Mouse (Mus musculus): Measurements from ENCODE around the gene Ltbp2. TPM values are rescaled to one million over a fixed set of nuclear protein-coding genes. Genes with fewer than 3 reads are reported as not detected.

Gene Ltbp2
- polyA plus RNA-seq, 1 experiment from 2014 or later: 0.31 TPM

GRCm38 (mm10) chr12:84885107-84885876 is 9.0 kb upstream of the Ltbp2 start:
- 66% methylated on average over 11 of the region's 11 CpGs for WGBS
- no peak overlapping the region for H3K27ac ChIP-seq (ENCODE audit: low read depth, low read length)
- no peak overlapping the region for H3K9ac ChIP-seq (ENCODE audit: low read depth, low read length)
- H3K27me3 ChIP-seq (replicated peaks; ENCODE audit: control insufficient read depth, insufficient read depth, low read length): no peaks in the 10 kb centered on the region
- no peak for ATAC-seq
- H3K4me2 ChIP-seq (ENCODE audit: low read length): no peak overlapping the region
- H3K4me3 ChIP-seq (ENCODE audit: low read length): no peak overlapping the region
- H3K9me3 ChIP-seq (ENCODE audit: control insufficient read depth, low read length): no peaks in the 10 kb centered on the region
- no peaks in the 10 kb centered on the region for H3K4me1 ChIP-seq (ENCODE audit: control insufficient read depth, insufficient read depth, low read depth, low read length)
- H3K36me3 ChIP-seq (ENCODE audit: control insufficient read depth, insufficient read depth, low read length): no peaks in the 10 kb centered on the region

- 76% methylated on average over 7 of the region's 7 CpGs for WGBS
- H3K4me1 ChIP-seq (ENCODE audit: control insufficient read depth, insufficient read depth, low read depth, low read length): no peaks in the 10 kb centered on the region
- ATAC-seq: no peak
- H3K9me3 ChIP-seq (ENCODE audit: control insufficient read depth, low read length): no peaks in the 10 kb centered on the region
- H3K4me2 ChIP-seq (ENCODE audit: low read length): no peak overlapping the region
- no peaks in the 10 kb centered on the region for H3K27me3 ChIP-seq (replicated peaks; ENCODE audit: control insufficient read depth, insufficient read depth, low read length)
- H3K4me3 ChIP-seq (ENCODE audit: low read length): no peak overlapping the region
- no peak overlapping the region for H3K9ac ChIP-seq (ENCODE audit: low read depth, low read length)
- H3K27ac ChIP-seq (ENCODE audit: low read depth, low read length): no peak overlapping the region
- no peaks in the 10 kb centered on the region for H3K36me3 ChIP-seq (ENCODE audit: control insufficient read depth, insufficient read depth, low read length)
These were observed 8.2 kb upstream of the Ltbp2 start for GRCm38 (mm10) chr12:84884423-84885076.

- Histone ChIP-seq H3K27me3 (replicated peaks; ENCODE audit: control insufficient read depth, insufficient read depth, low read length) (no peaks in the 10 kb centered on the region; the same call in 1 of the 2 replicates), H3K4me1 (ENCODE audit: control insufficient read depth, insufficient read depth, low read depth, low read length) (no peaks in the 10 kb centered on the region), H3K4me2 (ENCODE audit: low read length) (no peak overlapping the region), H3K4me3 (ENCODE audit: low read length) (no peak overlapping the region), H3K9ac (ENCODE audit: low read depth, low read length) (no peak overlapping the region), H3K9me3 (ENCODE audit: control insufficient read depth, low read length) (no peaks in the 10 kb centered on the region), H3K27ac (ENCODE audit: low read depth, low read length) (no peak overlapping the region), H3K36me3 (ENCODE audit: control insufficient read depth, insufficient read depth, low read length) (no peaks in the 10 kb centered on the region)
- WGBS: 81% methylated on average over 4 of the region's 4 CpGs
- no peak for ATAC-seq
These were observed 6.5 kb upstream of the Ltbp2 start for GRCm38 (mm10) chr12:84882796-84883195.

GRCm38 (mm10) chr12:84880091-84880490 is 3.8 kb upstream of the Ltbp2 start:
- Histone ChIP-seq H3K4me2 (ENCODE audit: low read length) (no peak overlapping the region), H3K36me3 (ENCODE audit: control insufficient read depth, insufficient read depth, low read length) (no peaks in the 10 kb centered on the region), H3K9me3 (ENCODE audit: control insufficient read depth, low read length) (no peaks in the 10 kb centered on the region; the same call in 1 of the 2 replicates), H3K4me1 (ENCODE audit: control insufficient read depth, insufficient read depth, low read depth, low read length) (peaks cover 9% of the 10 kb centered on the region), H3K9ac (ENCODE audit: low read depth, low read length) (no peak overlapping the region), H3K27me3 (replicated peaks; ENCODE audit: control insufficient read depth, insufficient read depth, low read length) (peaks cover 22% of the 10 kb centered on the region), H3K27ac (ENCODE audit: low read depth, low read length) (no peak overlapping the region), H3K4me3 (ENCODE audit: low read length) (no peak overlapping the region)
- ATAC-seq: no peak
- WGBS: 32% methylated on average over 11 of the region's 11 CpGs

GRCm38 (mm10) chr12:84875761-84876480 is 411 bp downstream of the Ltbp2 start:
- WGBS: under 1% methylated on average over 54 of the region's 59 CpGs
- no peaks in the 10 kb centered on the region for H3K36me3 ChIP-seq (ENCODE audit: control insufficient read depth, insufficient read depth, low read length)
- H3K9me3 ChIP-seq (ENCODE audit: control insufficient read depth, low read length): no peaks in the 10 kb centered on the region; the same call in 1 of the 2 replicates
- H3K9ac ChIP-seq (ENCODE audit: low read depth, low read length): no peak overlapping the region
- H3K4me3 ChIP-seq (ENCODE audit: low read length): peak overlapping the region; percentile 24
- no peak overlapping the region for H3K27ac ChIP-seq (ENCODE audit: low read depth, low read length)
- H3K4me1 ChIP-seq (ENCODE audit: control insufficient read depth, insufficient read depth, low read depth, low read length): peaks cover 9% of the 10 kb centered on the region
- H3K27me3 ChIP-seq (replicated peaks; ENCODE audit: control insufficient read depth, insufficient read depth, low read length): peaks cover 38% of the 10 kb centered on the region
- H3K4me2 ChIP-seq (ENCODE audit: low read length): peak overlapping the region; percentile 45
- peak; percentile 6; the same call in 1 of the 2 replicates for ATAC-seq

- Histone ChIP-seq H3K9ac (ENCODE audit: low read depth, low read length) (no peak overlapping the region), H3K27me3 (replicated peaks; ENCODE audit: control insufficient read depth, insufficient read depth, low read length) (peaks cover 38% of the 10 kb centered on the region)
- WGBS: 2% methylated on average over 3 of the region's 3 CpGs
These were observed 2.9 kb downstream of the Ltbp2 start for GRCm38 (mm10) chr12:84873434-84873833.

GRCm38 (mm10) chr12:84872310-84872709 is 4.0 kb downstream of the Ltbp2 start:
- peaks cover 35% of the 10 kb centered on the region for H3K27me3 ChIP-seq (replicated peaks; ENCODE audit: control insufficient read depth, insufficient read depth, low read length)
- H3K9ac ChIP-seq (ENCODE audit: low read depth, low read length): no peak overlapping the region
- H3K4me2 ChIP-seq (ENCODE audit: low read length): no peak overlapping the region
- H3K36me3 ChIP-seq (ENCODE audit: control insufficient read depth, insufficient read depth, low read length): no peaks in the 10 kb centered on the region
- no peak overlapping the region for H3K27ac ChIP-seq (ENCODE audit: low read depth, low read length)
- peaks cover 9% of the 10 kb centered on the region for H3K4me1 ChIP-seq (ENCODE audit: control insufficient read depth, insufficient read depth, low read depth, low read length)
- 72% methylated on average over 2 of the region's 2 CpGs for WGBS
- H3K4me3 ChIP-seq (ENCODE audit: low read length): no peak overlapping the region
- ATAC-seq: no peak
- H3K9me3 ChIP-seq (ENCODE audit: control insufficient read depth, low read length): no peaks in the 10 kb centered on the region; the same call in 1 of the 2 replicates

More at GRCm38 (mm10) chr12:84873434-84873833, 2.9 kb downstream of the Ltbp2 start:
- no peak overlapping the region for H3K4me2 ChIP-seq (ENCODE audit: low read length)
- H3K36me3 ChIP-seq (ENCODE audit: control insufficient read depth, insufficient read depth, low read length): no peaks in the 10 kb centered on the region
- no peak overlapping the region for H3K4me3 ChIP-seq (ENCODE audit: low read length)
- peaks cover 9% of the 10 kb centered on the region for H3K4me1 ChIP-seq (ENCODE audit: control insufficient read depth, insufficient read depth, low read depth, low read length)
- no peak overlapping the region for H3K27ac ChIP-seq (ENCODE audit: low read depth, low read length)
- H3K9me3 ChIP-seq (ENCODE audit: control insufficient read depth, low read length): no peaks in the 10 kb centered on the region; the same call in 1 of the 2 replicates
- ATAC-seq: no peak

GRCm38 (mm10) chr12:84865431-84865830 is 10.9 kb downstream of the Ltbp2 start:
- no peaks in the 10 kb centered on the region for H3K27me3 ChIP-seq (replicated peaks; ENCODE audit: control insufficient read depth, insufficient read depth, low read length)
- ATAC-seq: no peak
- no peak overlapping the region for H3K4me3 ChIP-seq (ENCODE audit: low read length)
- no peaks in the 10 kb centered on the region for H3K4me1 ChIP-seq (ENCODE audit: control insufficient read depth, insufficient read depth, low read depth, low read length)
- H3K9me3 ChIP-seq (ENCODE audit: control insufficient read depth, low read length): no peaks in the 10 kb centered on the region
- H3K9ac ChIP-seq (ENCODE audit: low read depth, low read length): no peak overlapping the region
- H3K27ac ChIP-seq (ENCODE audit: low read depth, low read length): no peak overlapping the region
- WGBS: 61% methylated on average over 9 of the region's 9 CpGs
- no peak overlapping the region for H3K4me2 ChIP-seq (ENCODE audit: low read length)
- H3K36me3 ChIP-seq (ENCODE audit: control insufficient read depth, insufficient read depth, low read length): no peaks in the 10 kb centered on the region

GRCm38 (mm10) chr12:84864801-84865200 is 11.5 kb downstream of the Ltbp2 start:
- Histone ChIP-seq H3K4me2 (ENCODE audit: low read length) (no peak overlapping the region), H3K36me3 (ENCODE audit: control insufficient read depth, insufficient read depth, low read length) (no peaks in the 10 kb centered on the region), H3K4me3 (ENCODE audit: low read length) (no peak overlapping the region), H3K27ac (ENCODE audit: low read depth, low read length) (no peak overlapping the region), H3K9ac (ENCODE audit: low read depth, low read length) (no peak overlapping the region), H3K4me1 (ENCODE audit: control insufficient read depth, insufficient read depth, low read depth, low read length) (no peaks in the 10 kb centered on the region), H3K27me3 (replicated peaks; ENCODE audit: control insufficient read depth, insufficient read depth, low read length) (no peaks in the 10 kb centered on the region), H3K9me3 (ENCODE audit: control insufficient read depth, low read length) (no peaks in the 10 kb centered on the region)
- 74% methylated on average over 7 of the region's 7 CpGs for WGBS
- no peak for ATAC-seq

All from hindbrain, embryonic 16.5 days (tissue).